Mouse (Mus musculus) embryonic fibroblast, embryonic 13.5 days (primary cell): Measurements from ENCODE around the gene Foxred2.

Experiments
- CTCF ChIP-seq: IDR thresholded peaks from 2 replicates; pipeline ENCODE4 v1.5.1; 2011; ENCODE audit warnings: mild to moderate bottlenecking, control low read depth, low read length, moderate library complexity, borderline replicate concordance; ENCODE audit not compliant: insufficient read depth
- POLR2A ChIP-seq: IDR thresholded peaks from 2 replicates; pipeline ENCODE4 v1.6.1; 2011; ENCODE audit warnings: low read depth, mild to moderate bottlenecking, control low read depth, low read length, moderate library complexity

DNA sequence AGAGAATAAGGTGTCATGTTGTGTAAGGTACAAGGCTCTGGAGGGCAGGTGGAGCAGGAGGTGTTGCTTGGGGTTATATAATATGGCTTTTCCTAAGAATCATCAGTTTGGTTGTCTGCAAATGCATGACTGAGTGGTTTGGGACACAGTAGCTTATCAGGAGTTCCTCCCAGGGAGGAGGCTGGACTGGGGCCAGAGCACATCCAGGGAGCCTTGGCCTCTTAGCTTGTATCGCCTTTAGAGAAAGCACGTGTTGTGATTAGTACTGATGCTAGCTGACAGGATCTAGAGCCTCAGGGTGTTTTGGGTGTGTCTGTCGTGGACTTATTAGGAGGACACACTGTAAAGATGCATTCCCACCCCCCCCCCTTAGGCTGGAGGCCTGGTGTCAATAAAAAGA lies 21.1 kb upstream of the Foxred2 start:
- TF ChIP-seq CTCF (no peak), POLR2A (no peak)
